Mouse (Mus musculus): ENCODE results near the gene Dab1.

Dab1 gene

GRCm38 (mm10) chr4:104668061-104668460 lies 1048.9 kb downstream of the Dab1 start:
- no peak for DNase-seq (ENCODE audit: low spot score in 2 of 2)

- DNase-seq (ENCODE audit: low spot score in 2 of 2): no peak
These were observed 1050.2 kb downstream of the Dab1 start for GRCm38 (mm10) chr4:104669406-104669805.

GRCm38 (mm10) chr4:104670741-104671140 lies 1051.6 kb downstream of the Dab1 start:
- DNase-seq (ENCODE audit: low spot score in 2 of 2): no peak

DNA sequence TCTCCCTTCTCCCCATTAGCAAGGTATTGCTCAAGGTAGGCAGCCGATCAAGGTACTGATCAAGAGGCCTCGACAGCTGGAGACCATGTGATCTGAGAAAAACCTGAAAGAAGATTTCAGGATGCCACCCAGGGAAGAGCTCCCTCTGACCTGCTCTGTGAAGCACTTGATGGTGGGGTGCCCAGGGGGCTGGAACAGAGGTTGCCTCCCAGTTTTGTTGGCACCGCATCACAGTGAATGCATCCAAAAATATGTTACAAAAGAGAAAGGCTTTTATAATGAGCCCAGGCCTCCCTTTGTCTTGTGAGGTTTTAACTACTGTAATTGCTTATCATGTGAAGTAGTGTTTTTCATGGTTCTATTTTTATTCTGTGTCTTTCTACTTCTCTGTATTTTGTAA lies 1054.2 kb downstream of the Dab1 start:
- DNase-seq (ENCODE audit: low spot score in 2 of 2): no peak

DNA sequence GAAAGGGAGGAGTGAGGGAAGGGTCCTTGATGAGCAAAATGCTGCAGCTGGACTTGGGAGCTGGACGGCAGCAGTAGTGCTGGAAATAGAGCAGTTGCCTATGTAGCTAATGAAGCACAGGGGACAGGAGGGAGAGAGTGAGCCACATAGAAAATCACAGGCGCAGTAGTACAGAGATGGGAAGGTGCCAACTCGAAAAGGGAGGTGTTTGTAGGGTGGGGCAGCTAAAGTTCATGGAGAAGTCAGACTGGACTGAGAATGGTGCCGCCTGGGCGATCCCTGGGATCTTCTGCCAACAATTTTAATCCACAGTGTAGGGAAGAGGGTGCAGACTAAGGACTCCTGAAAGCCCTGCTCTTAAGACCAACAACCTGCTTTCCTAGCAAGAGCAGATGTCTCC lies 1055.5 kb downstream of the Dab1 start:
- DNase-seq (ENCODE audit: low spot score in 2 of 2): no peak

- no peak for DNase-seq (ENCODE audit: low spot score in 2 of 2)
These were observed 1059.1 kb downstream of the Dab1 start for GRCm38 (mm10) chr4:104678234-104678633.

GRCm38 (mm10) chr4:104680475-104680874 lies 1061.3 kb downstream of the Dab1 start:
- no peak for DNase-seq (ENCODE audit: low spot score in 2 of 2)

DNA sequence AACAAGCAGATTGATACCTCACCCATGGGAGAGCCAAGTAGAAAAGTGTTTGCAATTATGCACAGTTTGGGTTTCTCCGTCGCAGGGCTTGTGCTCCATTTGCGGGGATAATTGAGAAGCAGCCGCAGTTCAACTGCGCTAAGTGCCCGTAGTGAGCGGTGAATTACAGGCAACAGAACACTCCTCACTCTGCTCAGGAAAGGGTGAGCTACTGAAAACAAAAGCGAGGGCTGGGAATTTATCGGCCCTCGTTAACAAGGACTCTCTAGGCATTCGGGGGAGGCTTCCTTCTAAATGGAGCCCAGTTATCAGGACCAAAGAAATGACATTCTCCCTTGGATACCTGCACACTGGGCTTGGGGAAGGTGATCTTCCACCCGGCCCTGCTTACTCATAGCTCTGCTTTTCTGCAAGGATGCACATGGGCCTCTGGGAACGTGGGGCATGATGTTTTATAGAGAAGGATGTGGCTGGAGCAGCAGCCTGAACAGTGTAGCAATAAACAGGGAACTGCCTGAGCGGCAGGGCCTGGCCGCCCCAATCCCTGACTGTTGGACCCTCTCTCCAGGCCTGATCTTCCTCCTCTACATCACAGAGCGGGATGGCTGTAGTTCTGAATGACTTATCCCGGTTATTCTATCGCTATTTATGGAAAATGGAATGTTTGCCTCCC lies 1067.1 kb downstream of the Dab1 start:
- DNase-seq (ENCODE audit: low spot score in 2 of 2): no peak

DNA sequence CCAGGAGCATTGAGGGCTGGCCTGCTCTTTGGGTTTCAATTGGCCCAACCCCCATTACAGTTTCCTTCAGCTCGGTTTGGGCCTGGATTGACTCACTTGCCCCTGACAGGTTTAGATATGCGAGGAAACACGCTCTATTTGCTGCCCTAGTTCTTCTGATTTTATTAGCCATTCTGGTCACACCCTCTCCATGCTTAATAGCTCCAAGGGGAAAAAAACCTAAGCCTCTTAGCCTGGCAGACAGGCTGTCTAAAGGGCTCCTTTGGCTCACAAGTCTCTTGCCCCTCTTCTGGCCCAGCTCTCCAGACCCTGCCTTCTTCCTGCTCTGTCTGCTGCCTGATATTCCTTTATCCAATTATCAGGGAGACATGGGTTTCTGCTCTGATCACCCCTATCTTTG lies 1069.9 kb downstream of the Dab1 start:
- no peak for DNase-seq (ENCODE audit: low spot score in 2 of 2)

DNA sequence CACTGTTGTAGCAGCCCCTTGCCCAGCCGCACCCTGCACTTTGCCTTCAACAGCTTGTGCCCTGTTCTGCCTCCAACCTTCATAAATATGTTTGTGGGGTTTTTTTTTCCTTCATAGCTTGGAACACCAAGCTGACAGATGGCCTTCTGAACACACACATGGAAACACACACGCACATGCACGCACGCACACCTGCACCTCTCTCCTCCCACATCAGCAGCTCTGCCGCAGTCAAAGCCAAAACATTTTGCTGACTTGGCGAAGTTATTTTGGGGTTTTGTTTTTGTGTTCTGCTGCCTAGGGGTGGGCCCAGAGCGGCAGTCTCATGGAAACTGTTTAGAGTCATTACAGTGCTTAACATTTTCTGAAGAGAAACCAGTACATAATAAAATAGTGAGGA lies 1071.9 kb downstream of the Dab1 start:
- DNase-seq (ENCODE audit: low spot score in 2 of 2): no peak

- DNase-seq (ENCODE audit: low spot score in 2 of 2): no peak
These were observed 1075.0 kb downstream of the Dab1 start for GRCm38 (mm10) chr4:104694188-104694587.

DNA sequence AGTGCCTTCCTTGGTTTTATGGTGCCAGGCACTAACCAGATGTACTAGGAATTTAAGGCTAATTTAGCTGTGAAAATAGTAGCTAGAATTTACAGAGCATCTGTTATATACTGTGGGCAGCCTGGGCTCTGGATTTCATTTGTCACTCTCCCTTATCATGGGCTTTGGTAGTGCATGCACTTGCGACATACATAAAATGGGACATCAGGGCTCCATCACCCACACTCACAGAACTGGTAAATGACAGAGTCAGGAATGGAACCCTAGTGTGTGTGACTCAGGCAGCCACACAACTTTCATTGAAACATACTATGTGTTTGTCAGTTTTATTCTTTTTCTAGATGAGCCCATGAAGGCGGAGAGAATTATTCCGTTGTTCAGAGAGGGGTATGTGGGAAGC lies 1077.4 kb downstream of the Dab1 start:
- DNase-seq (ENCODE audit: low spot score in 2 of 2): no peak

GRCm38 (mm10) chr4:104697703-104698102 lies 1078.5 kb downstream of the Dab1 start:
- no peak for DNase-seq (ENCODE audit: low spot score in 2 of 2)

DNA sequence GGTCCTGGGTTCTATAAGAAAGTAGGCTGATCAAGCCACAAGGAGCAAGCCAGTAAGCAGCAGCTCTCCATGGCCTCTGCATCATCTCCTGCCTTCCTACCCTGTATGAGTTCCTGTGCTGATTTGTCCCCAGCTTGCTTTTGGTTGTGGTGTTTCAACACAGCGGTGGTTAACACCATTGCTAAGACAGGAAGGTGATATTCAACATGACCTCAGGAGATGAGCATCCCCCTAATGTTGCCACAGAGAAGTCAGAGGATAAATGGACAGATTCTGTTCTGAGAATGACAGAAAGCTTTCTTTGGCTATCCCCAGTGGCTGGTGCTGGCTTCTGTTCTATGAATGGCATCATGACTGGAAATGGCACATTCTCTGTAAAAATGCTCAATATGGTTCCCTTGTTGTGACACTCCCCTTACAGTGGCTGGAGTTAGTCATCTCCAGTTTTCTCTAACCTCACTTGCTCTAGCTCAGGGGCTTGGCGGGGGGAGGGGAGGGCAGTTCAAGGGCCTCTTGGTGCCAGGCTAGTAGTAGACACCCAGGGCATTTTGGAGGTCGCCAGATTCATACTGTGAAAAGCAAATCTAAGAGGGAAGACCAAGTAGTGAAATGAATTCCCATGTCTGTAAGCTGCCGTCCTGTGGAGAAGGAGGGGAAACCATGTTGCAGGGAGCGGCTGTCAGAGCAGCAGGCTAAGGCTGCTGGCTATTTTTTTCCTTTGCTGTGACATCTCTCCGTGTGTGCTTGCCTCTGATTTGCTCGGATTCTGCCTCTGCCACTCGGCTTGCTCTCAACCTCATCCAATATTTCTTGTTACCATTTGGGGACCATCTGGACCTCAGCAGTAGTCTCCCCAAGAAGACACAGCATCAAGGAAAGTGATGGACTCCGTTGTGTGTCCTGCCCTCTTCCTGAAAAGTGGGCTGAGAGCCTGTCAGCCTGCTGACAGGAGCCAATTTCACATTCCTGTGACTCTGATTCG lies 1086.8 kb downstream of the Dab1 start:
- DNase-seq (ENCODE audit: low spot score in 2 of 2): no peak

GRCm38 (mm10) chr4:104712338-104713083 lies 1093.4 kb downstream of the Dab1 start:
- no peak for DNase-seq (ENCODE audit: low spot score in 2 of 2)

DNA sequence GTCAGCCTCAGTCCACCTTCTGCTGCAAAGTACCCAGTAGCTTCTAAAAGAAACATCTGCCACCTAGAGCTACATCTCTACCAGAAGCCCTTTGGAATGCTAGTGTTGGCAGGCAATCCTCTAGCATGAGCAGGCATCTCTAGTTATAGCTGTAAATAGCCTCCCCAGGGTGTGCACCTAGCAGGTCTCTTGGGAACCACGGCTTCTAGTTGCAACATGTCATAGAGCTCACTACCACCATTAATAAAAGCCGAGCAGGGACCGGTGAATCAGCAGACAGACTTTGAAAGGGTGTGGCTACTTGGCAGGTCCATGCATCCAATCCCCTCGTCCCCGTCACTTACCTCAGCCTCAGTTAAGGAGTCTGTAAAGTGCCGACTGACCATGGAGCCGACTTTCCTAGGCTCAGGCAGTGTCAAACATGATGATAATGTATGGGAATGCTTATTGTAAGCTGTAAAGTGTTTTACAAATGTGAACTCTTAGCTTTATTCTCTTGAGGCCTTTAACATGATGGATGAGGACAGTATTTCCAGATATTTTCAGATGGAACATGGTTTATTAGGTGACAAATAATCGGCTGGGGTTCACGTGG lies 1095.9 kb downstream of the Dab1 start:
- no peak for DNase-seq (ENCODE audit: low spot score in 2 of 2)

DNA sequence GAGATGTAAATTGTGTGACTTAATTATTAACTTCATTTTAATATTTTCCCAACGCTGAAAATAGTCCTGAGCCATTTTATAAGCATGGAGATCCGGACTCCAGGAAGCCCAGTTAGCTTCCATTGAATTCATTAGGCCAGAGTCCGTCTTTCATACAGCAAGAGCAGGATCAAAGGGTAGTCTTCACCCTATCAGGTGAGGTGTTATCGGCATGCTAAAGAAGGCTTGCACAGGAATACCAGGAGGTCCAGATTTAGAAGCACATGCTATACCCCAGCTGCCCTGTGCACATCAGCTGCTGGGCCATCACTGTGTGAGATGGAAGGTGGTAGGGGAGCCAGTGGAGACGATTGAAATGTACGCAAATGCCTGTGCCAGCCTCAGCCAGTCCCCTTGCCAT lies 1096.7 kb downstream of the Dab1 start:
- DNase-seq (ENCODE audit: low spot score in 2 of 2): no peak

DNA sequence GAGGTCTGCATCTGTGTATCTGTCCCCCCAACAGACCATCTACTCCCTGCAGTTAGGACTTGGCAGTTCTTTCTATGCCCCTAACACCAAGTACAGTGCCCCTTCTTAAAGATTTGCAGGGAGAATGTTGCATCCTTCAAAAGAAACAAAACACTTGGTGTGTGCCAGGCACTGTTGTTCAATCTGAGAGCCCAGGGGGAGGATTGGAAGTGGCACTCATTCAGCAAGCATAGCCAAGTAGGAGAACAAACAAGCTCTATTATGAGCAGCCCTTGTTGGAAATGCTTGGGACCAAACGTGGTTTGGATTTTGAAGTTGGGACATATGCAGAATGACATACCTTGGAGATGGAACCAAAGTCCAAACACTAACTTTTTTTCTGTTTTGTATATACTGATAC lies 1097.3 kb downstream of the Dab1 start:
- no peak for DNase-seq (ENCODE audit: low spot score in 2 of 2)

GRCm38 (mm10) chr4:104718973-104719795 lies 1100.0 kb downstream of the Dab1 start:
- DNase-seq (ENCODE audit: low spot score in 2 of 2): no peak

DNA sequence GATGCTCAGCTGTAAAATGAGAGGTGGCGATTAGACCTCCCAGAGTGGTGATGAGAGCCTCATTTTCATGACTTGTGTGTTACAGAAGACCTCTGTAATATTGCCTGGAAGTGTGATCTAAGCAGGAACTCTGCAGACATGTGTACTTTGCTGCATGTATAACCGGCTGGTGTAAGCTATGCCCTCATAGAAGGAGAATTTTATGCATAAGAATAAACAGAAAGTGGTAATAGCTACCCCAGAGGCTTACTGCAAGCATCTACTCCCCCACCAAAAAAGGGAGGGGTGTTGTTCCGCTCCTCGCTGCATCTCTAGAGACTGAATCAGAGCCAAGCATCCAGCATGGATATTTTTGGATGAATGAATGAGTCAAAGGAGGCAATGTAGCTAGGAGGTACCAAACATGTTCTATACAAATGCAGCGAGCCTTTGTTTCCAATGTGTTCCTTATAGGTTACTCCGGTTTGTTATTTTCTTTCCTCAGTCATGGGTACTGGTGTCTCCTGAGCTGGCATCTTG lies 1104.4 kb downstream of the Dab1 start:
- no peak for DNase-seq (ENCODE audit: low spot score in 2 of 2)

GRCm38 (mm10) chr4:104724258-104724657 lies 1105.1 kb downstream of the Dab1 start:
- no peak for DNase-seq (ENCODE audit: low spot score in 2 of 2)
